Mouse (Mus musculus) bone marrow, adult 2 months (tissue): ENCODE measurements around the gene Slc7a10.

Source experiments
- CTCF ChIP-seq: fragments of 200-500 bp; IDR thresholded peaks from 2 replicates; pipeline ENCODE4 v1.5.1; 2011; ENCODE audit warnings: low read length, control low read depth; ENCODE audit not compliant: control insufficient read depth, insufficient read depth
- POLR2A ChIP-seq: fragments of 200-500 bp; IDR thresholded peaks from 2 replicates; pipeline ENCODE4 v1.6.1; 2011; ENCODE audit warnings: low read depth, mild to moderate bottlenecking, control low read depth, low read length, borderline replicate concordance; ENCODE audit not compliant: control insufficient read depth

- TF ChIP-seq POLR2A (no peak), CTCF (no peak)
Observed at GRCm38 (mm10) chr7:35162443-35162842, 23.7 kb upstream of the Slc7a10 start.
